Mouse (Mus musculus) heart, embryonic 14.5 days (tissue): ENCODE results near the gene Ercc4. TPM values are rescaled to one million over a fixed set of nuclear protein-coding genes. Genes with fewer than 3 reads are reported as not detected.
"Not testable (repeated sequence)": the region's sequence is repeated elsewhere in the genome, so short reads cannot be mapped to it uniquely, and the experiment has no call there.

Experiments used
- ATAC-seq: fragments of 200-750 bp; cut with Nextera tagmentation; 2 replicates; pipeline ENCODE4 v1.8.0; 2017; ENCODE audit warnings: low read depth, moderate TSS enrichment; ENCODE audit not compliant: insufficient number of reproducible peaks, insufficient read depth, low FRiP score
- H3K27ac ChIP-seq, 2 experiments: fragments of 200-500 bp in 1 of 2; fragments of 300-500 bp in 1 of 2; sonication (generic) in 1 of 2; replicated peaks in 1 of 2; 2 replicates each; pipeline ENCODE4 v1.5.1; 2012 to 2014; ENCODE audit warnings: low read depth in 2 of 2, low read length in 2 of 2, control low read depth in 1 of 2, mild to moderate bottlenecking in 1 of 2, mixed read lengths in 1 of 2; ENCODE audit not compliant: control insufficient read depth in 1 of 2, insufficient read depth in 1 of 2
- H3K27me3 ChIP-seq: fragments of 300-500 bp; sonication (generic); 2 replicates; pipeline ENCODE4 v1.6.1; 2014; ENCODE audit warnings: mild to moderate bottlenecking, low read length, control low read depth; ENCODE audit not compliant: control insufficient read depth, insufficient read depth
- H3K36me3 ChIP-seq: fragments of 300-500 bp; sonication (generic); 2 replicates; pipeline ENCODE4 v1.6.1; 2014; ENCODE audit warnings: mild to moderate bottlenecking, control low read depth, low read length, mixed read lengths; ENCODE audit not compliant: control insufficient read depth, insufficient read depth
- H3K4me1 ChIP-seq, 2 experiments: fragments of 200-500 bp in 1 of 2; fragments of 300-500 bp in 1 of 2; sonication (generic) in 1 of 2; 2 replicates each; pipeline ENCODE4 v1.6.1; 2012 to 2014; ENCODE audit warnings: low read length in 2 of 2, control low read depth in 1 of 2, mixed read lengths in 1 of 2; ENCODE audit not compliant: control insufficient read depth in 2 of 2, insufficient read depth in 2 of 2
- H3K4me2 ChIP-seq: fragments of 300-500 bp; sonication (generic); 2 replicates; pipeline ENCODE4 v1.6.1; 2014; ENCODE audit warnings: mild to moderate bottlenecking, low read length
- H3K4me3 ChIP-seq, 2 experiments: fragments of 200-500 bp in 1 of 2; fragments of 300-500 bp in 1 of 2; sonication (generic) in 1 of 2; 2 replicates each; pipeline ENCODE4 v1.5.1; 2012 to 2014; ENCODE audit warnings: low read length in 2 of 2, mild to moderate bottlenecking in 2 of 2, control low read depth in 1 of 2, low read depth in 1 of 2, moderate library complexity in 1 of 2; ENCODE audit not compliant: control insufficient read depth in 1 of 2, insufficient read depth in 1 of 2
- H3K9ac ChIP-seq: fragments of 300-500 bp; sonication (generic); 2 replicates; pipeline ENCODE4 v1.6.1; 2014; ENCODE audit warnings: mild to moderate bottlenecking, low read length
- H3K9me3 ChIP-seq: fragments of 300-500 bp; sonication (generic); 2 replicates; pipeline ENCODE4 v1.6.1; 2016; ENCODE audit warnings: low read length, control low read depth; ENCODE audit not compliant: control insufficient read depth
- WGBS: fragments of 180-500 bp; shearing (Covaris S2); extraction: QIAGEN DNeasy Blood & Tissue Kit; methylation state at CpG from one replicate; pipeline ENCODE4 v1.1.7; 2014; 5-methylcytosine and 5-hydroxymethylcytosine counted together
- polyA plus RNA-seq: library from polyadenylated mRNA; unstranded; fragments of >200 nt; fragmentation: Nextera tagmentation; extraction: Ambion mirVana; gene quantifications from 2 replicates; pipeline ENCODE4 v1.2.1, GENCODE M21; 2014

Gene Ercc4
- polyA plus RNA-seq, 1 experiment from 2014 or later: 11.1 TPM

DNA sequence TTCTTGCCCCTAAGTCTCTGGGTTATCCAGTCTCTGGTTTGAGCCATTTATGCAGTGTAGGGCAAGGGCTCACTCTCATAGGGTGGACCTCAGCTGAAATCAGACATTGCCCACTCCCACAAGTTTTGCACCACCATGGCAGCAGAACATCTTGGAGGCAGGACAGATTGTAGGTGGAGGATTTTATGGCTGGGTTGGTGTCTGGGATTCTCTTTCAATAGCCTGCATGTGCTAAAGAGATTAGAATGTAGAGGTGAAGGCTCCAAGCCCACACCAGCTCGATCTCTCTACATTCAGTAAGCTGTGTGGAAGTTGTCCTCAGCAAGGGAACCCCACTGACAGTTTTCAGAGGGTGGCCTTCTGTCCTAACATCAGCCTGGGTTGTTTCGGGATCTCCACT is 5.3 kb downstream of the Ercc4 start:
- Histone ChIP-seq H3K4me3 (no peak overlapping the region), H3K4me2 (no peak overlapping the region), H3K9me3 (no peaks in the 10 kb centered on the region), H3K9ac (no peak overlapping the region), H3K36me3 (peaks cover 56% of the 10 kb centered on the region), H3K27me3 (no peaks in the 10 kb centered on the region), H3K4me1 (peaks cover 0 to 9% of the 10 kb centered on the region in 2 experiments; a peak in 2 of 4 replicates), H3K27ac (no peak overlapping the region)
- ATAC-seq: no peak
- WGBS: 86% methylated on average over 2 of the region's 2 CpGs

DNA sequence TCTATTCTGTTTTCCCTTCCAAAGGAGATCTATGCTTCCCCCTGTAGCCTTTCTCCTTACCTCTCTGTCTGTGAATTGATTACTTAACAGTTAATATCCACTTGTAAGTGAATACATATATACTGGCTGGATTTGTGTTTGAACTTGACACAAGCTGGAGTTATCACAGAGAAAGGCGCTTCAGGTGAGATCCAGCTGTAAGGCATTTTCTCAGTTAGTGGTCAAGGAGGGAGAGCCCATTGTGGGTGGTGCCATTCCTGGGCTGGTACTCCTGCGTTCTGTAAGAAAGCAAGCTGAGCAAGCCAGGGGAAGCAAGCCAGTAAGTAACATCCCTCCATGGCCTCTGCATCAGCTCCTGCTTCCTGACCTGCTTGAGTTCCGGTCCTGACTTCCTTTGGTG is 6.0 kb downstream of the Ercc4 start:
- H3K27ac ChIP-seq, H3K4me2 ChIP-seq, H3K9me3 ChIP-seq, H3K4me1 ChIP-seq, H3K27me3 ChIP-seq, ATAC-seq, H3K4me3 ChIP-seq, H3K9ac ChIP-seq: not testable (repeated sequence)
- peaks cover 62% of the 10 kb centered on the region for H3K36me3 ChIP-seq
- WGBS: 86% methylated on average over 2 of the region's 3 CpGs

DNA sequence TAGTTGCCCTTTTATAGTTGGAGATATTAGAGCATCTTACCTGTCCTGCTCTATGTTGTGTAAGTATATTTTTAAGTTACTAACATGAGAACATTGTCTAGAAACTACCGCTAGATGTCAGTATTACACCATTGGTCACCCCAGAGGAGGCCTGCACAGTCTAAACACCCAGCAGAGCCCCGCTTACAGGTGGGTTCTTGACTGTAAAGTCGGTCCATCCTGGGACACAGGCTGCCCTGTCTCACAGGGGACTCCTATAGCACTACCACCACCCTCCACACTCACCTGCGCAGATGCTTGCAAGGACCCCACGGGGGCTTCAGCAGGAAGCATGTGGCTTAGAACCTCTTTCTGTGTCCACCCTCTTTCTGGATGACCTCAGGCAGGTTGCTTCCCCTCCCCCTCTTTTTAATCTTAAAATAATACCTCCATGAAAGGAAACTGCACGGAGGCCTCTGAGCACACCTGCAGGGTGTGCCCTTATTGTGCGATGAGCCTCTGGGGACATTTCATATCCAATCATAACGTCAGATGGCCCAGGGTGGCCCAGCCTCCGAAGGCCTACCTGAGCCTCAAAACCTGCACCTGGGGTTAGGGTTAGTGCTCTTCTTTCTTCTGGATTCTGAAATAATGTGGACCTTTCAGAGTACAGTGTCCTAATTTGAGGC is 7.9 kb downstream of the Ercc4 start:
- WGBS: 62% methylated on average over 9 of the region's 9 CpGs
- peaks cover 74% of the 10 kb centered on the region for H3K36me3 ChIP-seq
- H3K27me3 ChIP-seq: no peaks in the 10 kb centered on the region
- H3K4me1 ChIP-seq: no peaks in the 10 kb centered on the region
- no peaks in the 10 kb centered on the region for H3K9me3 ChIP-seq
- H3K27ac ChIP-seq: no peak overlapping the region
- H3K4me3 ChIP-seq: no peak overlapping the region
- H3K9ac ChIP-seq: no peak overlapping the region
- ATAC-seq: peak; percentile 56
- no peak overlapping the region for H3K4me2 ChIP-seq

DNA sequence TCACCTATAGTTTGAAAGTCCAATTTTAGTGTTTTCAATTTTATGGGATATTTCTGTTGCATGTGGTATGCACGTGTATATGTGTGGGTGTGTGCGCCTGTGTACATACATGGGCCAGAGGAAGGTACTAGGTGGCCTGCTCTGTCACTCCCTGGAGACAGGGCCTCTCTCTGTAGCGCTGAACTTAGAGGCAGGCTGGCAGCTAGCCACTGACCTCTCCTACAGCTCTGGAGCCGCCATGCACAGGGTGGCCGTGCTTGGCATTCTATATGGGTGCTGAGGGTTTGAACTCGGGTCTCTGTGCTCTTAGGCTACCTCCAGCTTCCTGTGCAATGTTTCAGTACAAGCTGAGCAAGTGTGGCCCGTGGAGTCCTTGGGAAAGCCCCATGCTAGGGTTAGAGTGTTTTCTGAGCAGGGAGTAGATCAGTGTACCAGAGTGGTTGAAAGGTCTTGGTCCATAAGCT is 8.5 kb downstream of the Ercc4 start:
- Histone ChIP-seq H3K9ac (no peak overlapping the region), H3K4me1 (no peaks in the 10 kb centered on the region), H3K4me2 (no peak overlapping the region), H3K36me3 (peaks cover 74% of the 10 kb centered on the region), H3K9me3 (no peaks in the 10 kb centered on the region), H3K27me3 (no peaks in the 10 kb centered on the region), H3K4me3 (no peak overlapping the region), H3K27ac (no peak overlapping the region)
- WGBS: 86% methylated on average over 7 of the region's 7 CpGs
- no peak for ATAC-seq

DNA sequence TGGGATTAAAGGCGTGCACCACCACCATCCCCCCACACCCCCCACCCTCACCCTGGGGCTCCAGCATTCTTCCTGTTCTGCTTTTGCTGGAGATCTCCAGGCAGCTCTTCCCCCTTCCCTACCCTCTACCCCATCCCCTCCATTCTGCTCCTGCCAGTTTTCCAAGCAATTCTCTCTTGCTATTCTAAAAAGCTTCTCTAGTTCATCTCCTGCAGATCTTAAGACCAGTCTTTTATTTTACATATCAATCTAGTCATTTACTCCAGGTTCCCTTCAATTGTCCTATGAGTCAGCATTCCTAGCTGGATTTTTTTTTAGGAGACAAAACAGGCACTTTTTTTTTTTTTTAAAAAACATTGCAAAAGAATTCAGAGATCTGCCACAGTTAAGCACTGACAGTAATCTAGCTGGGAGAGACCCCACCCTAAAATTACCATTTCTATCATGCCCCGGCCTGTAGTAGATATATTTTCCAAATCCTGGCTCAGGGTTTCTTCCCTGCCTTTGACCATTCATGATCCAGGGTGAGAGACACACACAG is 9.3 kb downstream of the Ercc4 start:
- H3K27me3 ChIP-seq: no peaks in the 10 kb centered on the region
- H3K4me3 ChIP-seq: no peak overlapping the region
- H3K36me3 ChIP-seq: peaks cover 74% of the 10 kb centered on the region
- H3K27ac ChIP-seq: no peak overlapping the region
- no peaks in the 10 kb centered on the region for H3K9me3 ChIP-seq
- H3K9ac ChIP-seq: no peak overlapping the region
- no peaks in the 10 kb centered on the region for H3K4me1 ChIP-seq
- H3K4me2 ChIP-seq: no peak overlapping the region
- 96% methylated on average over 2 of the region's 2 CpGs for WGBS
- ATAC-seq: no peak

DNA sequence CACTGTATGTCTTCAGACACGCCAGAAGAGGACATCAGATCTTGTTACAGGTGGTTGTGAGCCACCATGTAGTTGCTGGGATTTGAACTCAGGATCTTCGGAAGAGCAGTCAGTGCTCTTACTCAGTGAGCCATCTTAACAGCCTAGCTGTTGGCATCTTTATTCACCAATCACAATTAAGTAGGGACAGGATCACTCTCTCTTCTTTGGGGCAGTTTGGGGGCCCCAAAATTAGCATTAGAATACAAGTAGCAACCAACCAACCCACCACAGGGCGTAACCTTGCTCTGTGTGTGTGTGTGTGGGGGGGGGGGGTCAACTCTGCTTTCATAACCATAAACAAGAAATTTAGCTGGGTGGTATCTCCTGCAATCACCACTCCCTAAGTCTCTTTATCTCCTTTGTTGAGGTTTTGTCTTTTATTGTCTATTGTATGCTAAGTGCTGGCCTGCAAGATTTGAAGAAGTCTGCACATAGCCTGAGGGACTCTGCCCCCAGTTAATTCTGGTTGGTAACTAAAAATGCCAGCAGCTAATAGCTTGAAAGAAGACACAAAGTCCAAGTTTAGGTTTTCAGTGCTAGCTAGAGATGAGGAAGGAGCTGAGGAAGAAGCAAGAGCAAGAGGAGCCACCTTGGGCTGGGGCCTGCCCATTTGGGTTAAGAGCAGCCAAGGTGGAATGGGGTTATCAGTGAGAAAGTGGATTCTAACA is 10.3 kb downstream of the Ercc4 start:
- 96% methylated on average over 3 of the region's 3 CpGs for WGBS
- Histone ChIP-seq H3K27me3 (no peaks in the 10 kb centered on the region), H3K27ac (no peak overlapping the region), H3K4me1 (no peaks in the 10 kb centered on the region), H3K9ac (no peak overlapping the region), H3K4me2 (no peak overlapping the region), H3K36me3 (peaks cover 75% of the 10 kb centered on the region), H3K4me3 (no peak overlapping the region), H3K9me3 (no peaks in the 10 kb centered on the region)
- ATAC-seq: no peak

DNA sequence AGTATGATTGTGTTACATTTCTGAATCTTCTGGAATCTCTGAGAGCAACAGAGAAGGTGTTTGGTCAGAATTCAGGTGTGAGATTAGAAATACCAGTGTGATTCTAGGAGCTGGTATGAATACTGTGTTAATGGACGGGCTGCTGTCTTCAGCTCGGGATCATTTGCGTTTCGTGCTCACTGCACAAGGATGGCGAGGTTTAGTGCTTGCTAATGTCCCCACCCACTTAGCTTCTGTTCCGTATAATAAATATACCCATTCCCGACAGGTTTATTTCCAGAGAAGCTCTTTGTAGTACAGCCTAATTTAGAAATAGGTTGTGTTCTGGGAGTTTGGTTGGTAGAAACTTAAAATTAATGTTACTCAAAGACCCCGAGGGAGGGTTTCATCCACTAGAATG is 15.9 kb downstream of the Ercc4 start:
- peaks cover 97% of the 10 kb centered on the region for H3K36me3 ChIP-seq
- ATAC-seq: no peak
- no peaks in the 10 kb centered on the region for H3K4me1 ChIP-seq
- H3K4me3 ChIP-seq: no peak overlapping the region
- 93% methylated on average over 8 of the region's 8 CpGs for WGBS
- no peaks in the 10 kb centered on the region for H3K9me3 ChIP-seq
- no peak overlapping the region for H3K9ac ChIP-seq
- H3K27ac ChIP-seq: no peak overlapping the region
- H3K27me3 ChIP-seq: no peaks in the 10 kb centered on the region
- H3K4me2 ChIP-seq: no peak overlapping the region
